Mouse (Mus musculus) kidney, postnatal 36 days (tissue): Measurements from ENCODE around the gene Trp53bp2.

Experiments used
- DNase-seq, 2 experiments: peaks; one replicate each; pipeline ENCODE4 v3.0.0; 2021 to 2022; ENCODE audit warnings: mixed read lengths in 2 of 2

Trp53bp2 gene

GRCm38 (mm10) chr1:182409401-182410173 lies 615 bp downstream of the Trp53bp2 start:
- DNase-seq: peak in 1 of 2 experiments; percentile 67

GRCm38 (mm10) chr1:182412586-182413270 lies 3.8 kb downstream of the Trp53bp2 start:
- no peak for DNase-seq

DNA sequence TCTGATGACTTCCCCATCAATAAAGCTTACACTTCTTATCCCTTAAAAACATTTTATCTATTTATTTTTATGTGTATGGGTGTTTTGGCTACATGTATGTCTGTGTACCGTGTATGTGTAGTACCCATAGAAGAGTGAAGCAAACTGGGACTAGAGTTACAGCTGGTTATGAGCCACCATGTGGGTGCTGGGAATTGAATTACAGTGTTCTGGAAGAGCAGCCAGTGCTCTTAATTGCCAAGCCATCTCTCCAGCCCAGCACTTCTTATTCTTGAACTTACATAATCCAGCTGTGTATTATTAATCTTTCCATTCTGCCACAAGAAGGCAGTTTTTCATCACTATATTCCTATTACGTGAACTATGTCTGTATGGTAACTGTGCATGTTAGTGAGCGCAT lies 10.5 kb downstream of the Trp53bp2 start:
- DNase-seq: no peak

GRCm38 (mm10) chr1:182424274-182424673 lies 15.3 kb downstream of the Trp53bp2 start:
- DNase-seq: no peak

- no peak for DNase-seq
Measured at GRCm38 (mm10) chr1:182425176-182425575, 16.2 kb downstream of the Trp53bp2 start.

DNA sequence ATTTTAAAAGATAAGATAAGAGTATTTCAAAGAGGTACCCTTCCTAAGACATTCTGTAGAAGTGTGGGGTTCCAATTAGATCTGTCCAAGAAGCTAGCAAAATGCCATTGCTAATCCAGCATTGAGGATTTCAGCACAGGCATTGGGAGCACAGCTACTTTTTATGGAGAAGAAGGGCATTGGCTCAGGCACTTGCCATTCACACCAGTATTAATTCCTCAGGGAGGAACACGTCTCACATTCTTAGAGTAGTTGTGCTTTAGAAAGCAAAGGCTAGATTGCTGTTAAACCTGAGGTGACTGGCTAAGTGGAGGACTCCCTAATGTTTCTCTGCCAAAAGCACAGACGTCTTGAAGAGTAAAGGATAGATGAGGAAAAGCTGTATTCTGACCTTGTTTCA lies 17.5 kb downstream of the Trp53bp2 start:
- peak; percentile 50 to 52 for DNase-seq

- DNase-seq: peak; percentile 67 to 72
Measured at GRCm38 (mm10) chr1:182427426-182427825, 18.5 kb downstream of the Trp53bp2 start.

GRCm38 (mm10) chr1:182429826-182430225 lies 20.9 kb downstream of the Trp53bp2 start:
- DNase-seq: peak; percentile 45 to 65

DNA sequence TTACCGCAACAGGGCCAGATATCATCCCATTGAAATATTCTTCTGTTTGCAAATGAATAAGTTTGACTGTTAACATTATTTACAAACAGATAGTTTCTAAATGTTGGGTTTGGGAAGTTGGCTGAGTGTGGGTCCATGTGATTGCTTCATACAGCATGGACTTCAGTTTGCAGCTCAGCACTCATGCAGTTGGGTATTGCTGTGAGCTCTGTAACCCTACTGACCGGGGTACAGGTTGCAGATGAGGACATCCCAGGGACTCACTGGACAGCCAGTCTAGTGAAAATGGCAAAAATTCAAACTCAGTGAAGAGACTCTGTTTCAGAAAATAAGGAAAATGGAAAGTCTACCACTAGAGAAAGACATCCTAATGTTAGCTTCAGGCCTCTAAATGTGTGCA lies 21.7 kb downstream of the Trp53bp2 start:
- no peak for DNase-seq

- no peak for DNase-seq
Measured at GRCm38 (mm10) chr1:182432059-182432458, 23.1 kb downstream of the Trp53bp2 start.

DNA sequence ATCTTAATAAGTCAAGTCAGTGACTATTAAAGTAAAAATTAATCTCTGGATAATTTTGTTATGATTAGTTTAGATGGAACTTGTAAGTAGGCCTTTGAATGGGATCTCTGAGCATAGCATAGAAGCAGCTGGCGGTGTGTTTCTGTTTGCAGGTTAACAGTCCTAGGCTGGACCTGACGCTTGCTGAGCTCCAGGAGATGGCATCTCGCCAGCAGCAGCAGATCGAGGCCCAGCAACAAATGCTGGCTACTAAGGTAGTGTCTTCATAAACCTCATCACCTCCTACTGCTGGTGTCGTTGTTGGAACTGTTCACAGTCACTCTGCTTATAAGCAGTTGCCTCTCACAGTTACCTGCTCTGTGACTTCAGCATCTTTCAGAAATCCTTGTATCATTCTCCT lies 27.8 kb downstream of the Trp53bp2 start:
- DNase-seq: no peak

DNA sequence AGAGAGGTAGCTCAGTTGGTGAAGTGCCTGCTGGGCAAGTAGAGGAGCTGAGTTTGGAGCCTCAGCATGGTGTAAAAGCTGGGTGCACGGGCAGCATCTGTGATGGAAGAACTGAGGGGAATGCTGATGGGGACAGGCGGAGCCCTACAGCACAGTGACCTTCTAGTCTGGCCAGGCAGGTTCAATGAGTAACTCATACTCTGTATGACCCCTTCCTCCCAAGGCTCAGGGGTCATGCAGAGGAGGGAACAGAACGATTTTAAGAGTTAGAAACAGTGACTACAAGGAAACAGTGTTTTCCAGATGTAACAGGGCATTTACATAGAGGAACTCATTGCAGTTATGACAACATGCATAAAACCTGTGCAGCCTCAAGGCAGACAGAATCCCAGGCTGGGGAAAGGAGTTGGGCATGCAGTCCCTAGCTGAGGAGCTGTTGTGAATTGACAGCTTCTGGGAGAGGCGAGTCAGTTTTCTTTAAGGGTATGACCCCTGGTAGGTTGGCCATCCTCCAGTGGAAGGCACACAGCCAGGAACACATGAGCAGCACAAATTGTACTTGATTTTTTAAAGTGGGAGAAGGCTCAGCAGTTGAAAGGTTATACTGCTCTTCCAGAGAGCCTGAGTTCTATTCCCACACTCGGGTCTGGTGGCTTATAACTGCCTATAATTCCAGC lies 30.7 kb downstream of the Trp53bp2 start:
- peak; percentile 92 to 94 for DNase-seq

DNA sequence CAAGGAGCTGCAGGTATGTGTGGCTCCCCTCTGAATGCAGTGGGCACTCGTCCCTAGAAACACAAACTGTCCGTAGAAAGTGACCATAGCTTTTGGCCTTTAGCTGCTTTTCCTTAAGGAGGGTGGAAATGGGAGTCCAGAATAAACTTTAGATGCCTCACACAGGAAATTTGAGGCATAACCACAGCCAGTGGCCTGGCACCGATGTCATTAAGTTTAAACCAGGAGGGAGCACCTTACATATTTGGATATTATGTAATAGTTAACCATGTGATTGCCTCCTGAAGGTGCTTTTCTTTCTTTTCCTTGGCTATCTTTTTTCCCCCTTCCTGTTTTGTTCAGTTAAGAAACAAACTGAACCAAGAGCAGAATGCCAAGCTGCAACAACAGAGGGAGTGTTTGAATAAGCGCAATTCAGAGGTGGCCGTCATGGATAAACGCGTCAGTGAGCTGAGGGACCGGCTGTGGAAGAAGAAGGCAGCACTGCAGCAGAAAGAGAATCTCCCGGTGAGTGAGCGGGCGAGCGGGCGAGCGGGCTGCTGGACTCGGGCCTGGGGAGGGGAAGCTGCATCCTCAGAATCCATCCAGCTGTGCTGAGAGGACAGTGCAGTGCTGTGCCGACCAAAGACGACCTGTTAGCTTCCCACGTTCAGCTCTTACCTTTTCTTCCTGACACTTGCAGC lies 33.0 kb downstream of the Trp53bp2 start:
- DNase-seq: no peak

DNA sequence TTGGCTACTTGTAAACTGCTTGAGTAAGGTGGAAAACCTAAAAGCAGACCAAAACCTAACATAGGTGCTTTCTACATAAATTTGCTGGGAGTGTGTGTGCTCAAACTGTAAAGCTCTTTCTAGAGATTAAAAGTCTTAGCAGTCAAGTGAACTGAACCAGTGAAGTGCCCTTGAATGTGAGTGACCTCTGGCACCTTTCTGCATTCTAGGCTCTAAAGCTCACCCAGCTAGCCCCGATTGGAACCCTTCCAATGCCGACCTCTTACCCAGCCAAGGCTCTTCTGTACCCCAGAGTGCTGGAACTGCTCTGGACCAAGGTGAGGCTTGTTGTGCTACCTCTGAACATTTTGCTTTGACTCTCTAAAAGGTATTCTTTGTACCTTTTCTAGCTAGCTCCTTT lies 35.1 kb downstream of the Trp53bp2 start:
- peak; percentile 62 to 72 for DNase-seq

DNA sequence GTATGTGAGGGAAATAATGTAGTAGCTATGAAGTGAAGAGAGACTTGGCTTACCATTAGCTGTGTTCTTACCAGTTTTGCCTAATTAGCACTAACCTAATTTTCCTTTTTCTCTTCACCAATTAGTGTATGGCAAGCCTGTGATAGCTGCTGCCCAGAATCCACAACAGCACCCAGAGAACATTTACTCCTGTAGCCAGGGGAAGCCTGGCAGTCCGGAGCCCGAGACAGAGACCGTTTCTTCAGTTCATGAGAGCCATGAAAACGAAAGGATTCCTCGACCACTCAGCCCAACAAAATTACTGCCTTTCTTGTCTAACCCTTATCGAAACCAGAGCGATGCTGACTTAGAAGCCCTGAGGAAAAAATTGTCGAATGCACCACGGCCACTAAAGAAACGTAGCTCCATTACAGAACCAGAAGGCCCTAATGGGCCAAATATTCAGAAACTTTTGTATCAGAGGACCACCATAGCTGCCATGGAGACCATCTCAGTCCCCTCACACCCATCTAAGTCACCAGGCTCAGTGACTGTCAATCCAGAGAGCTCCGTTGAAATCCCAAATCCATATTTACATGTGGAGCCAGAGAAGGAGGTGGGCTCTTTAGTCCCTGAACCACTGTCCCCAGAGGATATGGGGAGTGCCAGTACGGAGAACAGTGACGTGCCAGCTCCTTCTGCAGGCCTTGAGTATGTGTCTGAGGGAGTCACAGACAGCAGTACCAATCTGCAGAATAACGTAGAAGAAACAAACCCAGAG lies 39.5 kb downstream of the Trp53bp2 start:
- DNase-seq: no peak

DNA sequence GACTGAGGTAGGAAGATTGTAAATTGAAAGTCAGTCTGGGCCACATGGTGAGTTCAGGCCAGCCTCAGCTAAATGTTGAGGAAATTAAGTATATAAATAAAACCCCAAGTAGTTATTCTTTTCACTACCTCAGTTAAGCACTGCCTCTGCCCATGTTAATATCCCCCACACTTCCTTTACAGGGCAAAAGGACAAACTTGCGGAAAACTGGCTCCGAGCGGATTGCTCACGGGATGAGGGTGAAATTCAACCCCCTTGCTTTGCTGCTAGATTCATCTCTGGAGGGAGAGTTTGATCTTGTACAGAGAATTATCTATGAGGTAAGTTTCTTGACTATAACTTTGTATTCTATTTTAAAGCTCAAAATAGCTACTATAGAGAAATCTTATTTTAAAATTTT lies 43.5 kb downstream of the Trp53bp2 start:
- peak; percentile 58 to 59 for DNase-seq

GRCm38 (mm10) chr1:182455080-182455479 lies 46.1 kb downstream of the Trp53bp2 start:
- no peak for DNase-seq

DNA sequence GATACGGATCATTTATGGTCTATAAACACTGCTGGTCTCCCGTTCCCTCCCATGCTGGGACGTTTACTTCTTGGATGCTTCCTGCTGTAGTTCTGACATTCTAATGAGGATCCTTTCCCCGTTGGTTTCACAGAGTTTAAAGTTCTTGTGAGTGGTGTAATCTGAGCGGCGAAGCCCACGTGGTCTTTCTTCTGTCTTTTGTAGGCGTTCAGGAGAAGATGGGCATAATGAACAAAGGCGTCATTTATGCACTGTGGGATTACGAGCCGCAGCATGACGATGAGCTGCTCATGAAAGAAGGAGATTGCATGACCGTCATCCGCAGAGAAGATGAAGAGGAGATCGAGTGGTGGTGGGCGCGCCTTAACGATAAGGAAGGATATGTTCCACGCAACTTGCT lies 49.6 kb downstream of the Trp53bp2 start:
- DNase-seq: no peak

GRCm38 (mm10) chr1:182459436-182459835 lies 50.5 kb downstream of the Trp53bp2 start:
- no peak for DNase-seq

DNA sequence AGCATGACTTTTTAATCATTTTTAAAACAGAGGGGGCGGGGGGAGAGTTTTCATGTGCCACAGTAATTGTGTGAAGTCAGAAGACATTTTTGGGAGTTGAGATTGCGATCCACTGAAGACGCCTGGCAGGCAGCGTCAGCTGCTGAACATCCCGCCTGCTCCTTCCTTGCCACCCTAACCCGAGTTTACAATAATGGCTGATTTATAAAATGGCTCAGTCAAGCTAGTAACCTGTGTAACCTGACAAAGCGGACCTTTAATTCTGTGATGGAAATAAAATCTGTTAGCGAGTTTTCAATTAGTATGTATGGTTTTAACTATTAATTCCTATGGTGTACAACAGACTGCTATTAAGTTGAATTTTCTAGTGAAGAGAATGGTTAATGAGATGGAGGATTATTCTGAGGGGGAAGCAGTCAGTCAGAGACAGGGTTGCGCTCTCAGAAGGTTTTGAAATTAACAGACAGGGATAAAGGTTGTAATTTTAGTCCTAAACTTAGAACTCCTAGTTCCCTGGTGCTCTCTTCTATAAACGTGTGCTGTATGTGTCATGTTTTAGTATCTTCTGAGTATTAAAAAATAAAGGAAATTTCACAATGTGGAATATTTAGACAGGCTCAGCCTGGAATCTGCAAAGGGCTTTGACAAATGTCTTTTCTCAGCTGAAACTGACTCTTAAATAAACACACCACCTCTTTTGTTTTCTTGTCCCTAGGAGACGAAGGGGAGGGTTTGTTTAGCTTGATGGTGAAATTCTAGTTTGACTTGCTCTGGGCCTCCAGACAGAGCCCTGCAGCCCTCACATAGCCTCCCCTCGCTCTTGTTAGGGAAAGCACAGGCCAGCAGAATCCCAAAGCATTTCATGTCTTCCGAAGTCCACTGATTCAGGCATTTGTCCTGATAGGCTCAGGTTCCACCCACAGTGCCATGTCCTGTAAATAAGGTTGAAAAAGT lies 51.6 kb downstream of the Trp53bp2 start:
- peak; percentile 29 to 36 for DNase-seq

DNA sequence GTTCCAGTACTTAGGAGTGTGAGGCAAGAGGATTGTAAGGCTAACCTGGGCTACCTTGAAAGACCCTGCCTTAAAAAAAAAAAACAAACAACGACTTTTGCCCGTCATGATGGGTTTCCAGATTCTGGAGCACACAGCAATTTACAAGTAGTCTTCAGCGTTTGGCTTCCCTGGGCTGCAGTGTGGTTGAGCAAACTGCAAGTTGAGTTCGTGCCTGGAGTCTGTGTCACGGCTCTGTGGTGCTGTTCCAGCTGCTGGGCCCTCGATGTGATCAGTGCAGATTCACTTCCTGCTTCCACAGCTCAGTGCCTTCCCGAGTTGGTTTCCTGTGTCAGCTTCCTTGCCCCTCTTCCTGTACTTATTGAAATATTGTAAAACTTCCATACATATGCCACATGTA lies 52.3 kb downstream of the Trp53bp2 start:
- peak in 1 of 2 experiments; percentile 58 for DNase-seq
